In the genomic region with DNA sequence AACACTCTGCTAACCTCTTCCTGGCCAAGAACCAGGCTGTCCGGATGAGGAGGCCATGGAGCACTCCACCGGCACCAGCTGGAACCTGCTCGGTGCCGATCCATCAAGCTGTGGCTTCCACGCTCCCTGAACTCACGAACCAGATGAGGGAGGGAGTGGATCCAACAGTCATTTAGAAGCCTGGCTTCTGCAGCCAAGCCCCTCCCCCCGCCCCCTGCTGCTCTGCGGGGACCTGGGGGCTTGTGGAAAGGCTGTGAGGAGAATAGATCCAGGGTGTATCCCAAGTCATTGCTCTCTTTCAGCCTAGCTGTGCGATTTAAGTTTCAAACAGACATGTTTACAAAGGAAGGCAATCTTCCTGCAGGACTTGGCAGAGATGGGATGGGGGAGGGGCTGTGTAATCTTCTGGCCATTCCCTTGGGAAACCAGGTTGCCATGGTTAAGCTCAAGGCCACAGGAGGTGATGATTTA, we compare ENCODE assay signal across 9 mouse cellular contexts. TPM values are rescaled to one million over a fixed set of nuclear protein-coding genes. Genes with fewer than 3 reads are reported as not detected.
DNase-seq lines count a peak whose midpoint lies in the region; ATAC-seq and TF ChIP-seq lines count a peak whose summit lies in the region.
"Had no signal": no experiment of that assay in that cellular context is flagged by ENCODE, and none has a peak within 500 bp of the region (broad histone marks: within the 10 kb centered on the region; RNA-seq: fewer than 3 reads in every experiment).

No protein-coding gene starts in this region.

- H3K9ac ChIP-seq in ES-Bruce4 (ENCODE audit: low read depth, poor library complexity, severe bottlenecking) = no peak overlapping the region
- no peak overlapping the region for H3K9ac ChIP-seq in heart, embryonic 13.5 days
- H3K9ac ChIP-seq: liver, embryonic 14.5 days had no signal

- H3K27me3 ChIP-seq in ES-Bruce4 (ENCODE audit: control insufficient read depth, insufficient read depth, low read length, poor library complexity, severe bottlenecking) = no peaks in the 10 kb centered on the region
- peaks cover 27% of the 10 kb centered on the region for H3K27me3 ChIP-seq in heart, embryonic 13.5 days (replicated peaks)

- no peak overlapping the region for H3K27ac ChIP-seq in ES-Bruce4 (ENCODE audit: insufficient read depth, low read length)
- H3K27ac ChIP-seq in heart, embryonic 13.5 days (replicated peaks) = no peak overlapping the region
- H3K27ac ChIP-seq: liver, embryonic 14.5 days had no signal

- peak; percentile 20 for DNase-seq in WW6 (ENCODE audit: low read depth, low spot score)
- peak; percentile 47 for DNase-seq in kidney, postnatal 10 days
- peak; percentile 22 for DNase-seq in neural tube, embryonic 10.5 days (ENCODE audit: extremely low spot score, low spot score)
- no peak for DNase-seq in layer of hippocampus, adult 9-11 months
- DNase-seq in right cerebral cortex, postnatal 36 days (ENCODE audit: low spot score in 2 of 2) = no peak
- no peak for DNase-seq in spleen, postnatal 36 days (ENCODE audit: low spot score in 2 of 2)

- no peak for TF ChIP-seq POLR2A in ES-Bruce4 (IDR thresholded peaks at IDR 0.05; ENCODE audit: insufficient read depth, low read length)

- H3K4me2 ChIP-seq in heart, embryonic 13.5 days = peak overlapping the region; percentile 51

- no peaks in the 10 kb centered on the region for H3K36me3 ChIP-seq in ES-Bruce4 (ENCODE audit: control insufficient read depth, insufficient read depth, low read length, poor library complexity, severe bottlenecking)
- H3K36me3 ChIP-seq in heart, embryonic 13.5 days = no peaks in the 10 kb centered on the region

- TF ChIP-seq EP300 in ES-Bruce4 (IDR thresholded peaks at IDR 0.05; ENCODE audit: insufficient read depth, low read depth, low read length) = 0 out of 2 replicates have a peak, but pooled peaks have one; percentile 15

- H3K9me3 ChIP-seq in ES-Bruce4 (replicated peaks; ENCODE audit: control insufficient read depth, insufficient read depth, low read length, poor library complexity, severe bottlenecking) = no peaks in the 10 kb centered on the region
- H3K9me3 ChIP-seq in heart, embryonic 13.5 days = no peaks in the 10 kb centered on the region

- 6% methylated on average over 9 of the region's 9 CpGs for WGBS in heart, embryonic 13.5 days

- no peak for TF ChIP-seq CTCF in ES-Bruce4 (IDR thresholded peaks at IDR 0.05; ENCODE audit: low read depth, low read length)

- peaks cover 2% of the 10 kb centered on the region for H3K4me1 ChIP-seq in ES-Bruce4 (ENCODE audit: control insufficient read depth, insufficient read depth, low read length)
- H3K4me1 ChIP-seq in heart, embryonic 13.5 days = peaks cover 11% of the 10 kb centered on the region; the same call in 1 of the 2 replicates

- no peak for ATAC-seq in heart, embryonic 13.5 days (ENCODE audit: extremely low read depth, insufficient number of reproducible peaks, low FRiP score, low TSS enrichment)

- no peak overlapping the region for H3K4me3 ChIP-seq in ES-Bruce4 (ENCODE audit: low read depth, low read length)
- no peak overlapping the region; the same call in 1 of the 2 replicates for H3K4me3 ChIP-seq in heart, embryonic 13.5 days

RNA-seq across cellular contexts. Expression of a gene that starts 26.2 kb away (rescaled TPM):
- polyA plus RNA-seq in ES-Bruce4 (2011; ENCODE audit: insufficient read depth, insufficient read length, low read depth, missing spikeins) = 47.2 and 52.8 TPM in 2 replicates
- polyA plus RNA-seq in heart, embryonic 13.5 days (2015; fragmentation: Nextera tagmentation; extraction: Ambion mirVana) = not detected in 2 replicates
- polyA plus RNA-seq: liver, embryonic 14.5 days had no signal

RNA-seq across cellular contexts. Expression of a gene that starts 47.0 kb away (rescaled TPM):
- not detected in 2 replicates for polyA plus RNA-seq in ES-Bruce4 (2011; ENCODE audit: insufficient read depth, insufficient read length, low read depth, missing spikeins)
- polyA plus RNA-seq in heart, embryonic 13.5 days (2015; fragmentation: Nextera tagmentation; extraction: Ambion mirVana) = not detected in 2 replicates
- polyA plus RNA-seq: liver, embryonic 14.5 days had no signal

RNA-seq across cellular contexts. Expression of a gene that starts 58.0 kb away (rescaled TPM):
- not detected in 2 replicates for polyA plus RNA-seq in ES-Bruce4 (2011; ENCODE audit: insufficient read depth, insufficient read length, low read depth, missing spikeins)
- polyA plus RNA-seq in heart, embryonic 13.5 days (2015; fragmentation: Nextera tagmentation; extraction: Ambion mirVana) = not detected in 2 replicates
- polyA plus RNA-seq: liver, embryonic 14.5 days had no signal

Comparison
In these comparisons a context has a peak if more than half of its experiments do, and no peak if none do; other contexts are left out.
1. DNase-seq: peak in WW6 (single experiment), kidney, postnatal 10 days (single experiment) and neural tube, embryonic 10.5 days (single experiment); none in layer of hippocampus, adult 9-11 months (single experiment), right cerebral cortex, postnatal 36 days (0 of 2) and spleen, postnatal 36 days (0 of 2).
2. RNA of a gene that starts 26.2 kb away (polyA plus RNA-seq): 47.2 to 52.8 TPM in ES-Bruce4; not detected in heart, embryonic 13.5 days; every median in the first group is over 10 times any median in the second.